Mouse (Mus musculus) adrenal gland, adult 18-20 months (tissue): Measurements from ENCODE around the gene Csf2rb2. TPM values are rescaled to one million over a fixed set of nuclear protein-coding genes. Genes with fewer than 3 reads are reported as not detected.
A peak's percentile ranks its signal among the peaks of the same experiment; 100 is the strongest.
"Not testable (repeated sequence)": the region's sequence is repeated elsewhere in the genome, so short reads cannot be mapped to it uniquely, and the experiment has no call there.

ENCODE experiments used
- DNase-seq, 2 experiments: peaks; one replicate each; pipeline ENCODE4 v3.0.0; 2021 to 2022; ENCODE audit warnings: low spot score in 2 of 2
- long read RNA-seq, 2 experiments: library from polyadenylated mRNA; stranded (forward); transcript quantifications; one replicate each; pipeline ENCODE4 v2.0.0; 2021
- total RNA-seq, 2 experiments: library from RNA; stranded (reverse); gene quantifications; 1 replicate in 1 of 2; 2 replicates in 1 of 2; pipeline ENCODE4 v1.2.3; 2021

Csf2rb2 gene
- total RNA-seq: 1 to 10 TPM in 1 of 2 experiments, under 1 TPM in 1; 0.73 to 1.5 TPM
- long read RNA-seq, experiment 1: 0 reads
- long read RNA-seq, experiment 2: 0 reads

- no peak for DNase-seq
These were observed at the start of gene Csf2rb2 for GRCm38 (mm10) chr15:78305341-78305933. Gene Csf2rb2 (minus strand): TSS chr15:78305721.

- peak; percentile 46 to 52 for DNase-seq
These were observed 49.4 kb upstream of the Csf2rb2 start for GRCm38 (mm10) chr15:78354958-78355357.

- DNase-seq: no peak
These were observed 46.2 kb upstream of the Csf2rb2 start for GRCm38 (mm10) chr15:78351586-78352165.

GRCm38 (mm10) chr15:78344567-78344966 is 39.0 kb upstream of the Csf2rb2 start:
- DNase-seq: no peak

- DNase-seq: no peak
These were observed 38.2 kb upstream of the Csf2rb2 start for GRCm38 (mm10) chr15:78343683-78344082.

- not testable (repeated sequence) for DNase-seq
These were observed 35.4 kb upstream of the Csf2rb2 start for GRCm38 (mm10) chr15:78340919-78341318.

GRCm38 (mm10) chr15:78339627-78340423 is 34.3 kb upstream of the Csf2rb2 start:
- peak in 1 of 2 experiments; percentile 56 for DNase-seq

- no peak for DNase-seq
These were observed 28.9 kb upstream of the Csf2rb2 start for GRCm38 (mm10) chr15:78334380-78334779.

GRCm38 (mm10) chr15:78332981-78333380 is 27.5 kb upstream of the Csf2rb2 start:
- no peak for DNase-seq

GRCm38 (mm10) chr15:78331523-78332340 is 26.2 kb upstream of the Csf2rb2 start:
- DNase-seq: no peak

GRCm38 (mm10) chr15:78330706-78331105 is 25.2 kb upstream of the Csf2rb2 start:
- DNase-seq: peak in 1 of 2 experiments; percentile 33

- DNase-seq: not testable (repeated sequence)
These were observed 24.5 kb upstream of the Csf2rb2 start for GRCm38 (mm10) chr15:78329972-78330371.

GRCm38 (mm10) chr15:78328520-78329097 is 23.1 kb upstream of the Csf2rb2 start:
- DNase-seq: no peak

GRCm38 (mm10) chr15:78327753-78328341 is 22.3 kb upstream of the Csf2rb2 start:
- not testable (repeated sequence) for DNase-seq

GRCm38 (mm10) chr15:78326747-78327146 is 21.2 kb upstream of the Csf2rb2 start:
- no peak for DNase-seq

GRCm38 (mm10) chr15:78325671-78326339 is 20.3 kb upstream of the Csf2rb2 start, which contains the start of gene Csf2rb:
Gene Csf2rb (plus strand): TSS chr15:78325752.
- no peak for DNase-seq

GRCm38 (mm10) chr15:78324294-78324693 is 18.8 kb upstream of the Csf2rb2 start:
- DNase-seq: no peak

- DNase-seq: no peak
These were observed 17.8 kb upstream of the Csf2rb2 start for GRCm38 (mm10) chr15:78323366-78323765.

- DNase-seq: peak; percentile 76 to 77
These were observed 15.4 kb upstream of the Csf2rb2 start for GRCm38 (mm10) chr15:78320825-78321496.
